Mouse (Mus musculus) brain, embryonic 18.5 days (tissue): ENCODE results near the gene Stx8.
A peak's percentile ranks its signal among the peaks of the same experiment; 100 is the strongest.

Experiments used
- DNase-seq: peaks from one replicate; pipeline ENCODE4 v3.0.0-alpha.2; 2012; ENCODE audit warnings: low read depth, low spot score

Stx8 gene

GRCm38 (mm10) chr11:67965905-67966878, at the start of gene Stx8:
Stx8 (plus strand) TSS chr11:67966193.
- peak; percentile 51 for DNase-seq

GRCm38 (mm10) chr11:67917126-67917525, 48.9 kb upstream of the Stx8 start:
- DNase-seq = no peak

GRCm38 (mm10) chr11:67919593-67919992, 46.4 kb upstream of the Stx8 start:
- no peak for DNase-seq

GRCm38 (mm10) chr11:67920226-67920960, 45.6 kb upstream of the Stx8 start:
- no peak for DNase-seq

GRCm38 (mm10) chr11:67921091-67921826, 44.7 kb upstream of the Stx8 start:
- DNase-seq = no peak

GRCm38 (mm10) chr11:67921827-67922754, 43.9 kb upstream of the Stx8 start, which contains the start of gene Usp43:
Usp43 (minus strand) TSS chr11:67922153.
- DNase-seq = no peak

- DNase-seq = peak; percentile 43
These were observed 43.3 kb upstream of the Stx8 start for GRCm38 (mm10) chr11:67922755-67923125.

GRCm38 (mm10) chr11:67923720-67924119, 42.3 kb upstream of the Stx8 start:
- no peak for DNase-seq

- DNase-seq = no peak
These were observed 41.0 kb upstream of the Stx8 start for GRCm38 (mm10) chr11:67925000-67925399.

GRCm38 (mm10) chr11:67926348-67927055, 39.5 kb upstream of the Stx8 start:
- DNase-seq = no peak

GRCm38 (mm10) chr11:67932156-67932555, 33.8 kb upstream of the Stx8 start:
- DNase-seq = no peak

- no peak for DNase-seq
These were observed 17.8 kb upstream of the Stx8 start for GRCm38 (mm10) chr11:67948229-67948628.

GRCm38 (mm10) chr11:67949475-67949874, 16.5 kb upstream of the Stx8 start:
- DNase-seq = no peak

GRCm38 (mm10) chr11:67953604-67954003, 12.4 kb upstream of the Stx8 start:
- DNase-seq = no peak

GRCm38 (mm10) chr11:67954413-67954812, 11.6 kb upstream of the Stx8 start:
- DNase-seq = no peak

GRCm38 (mm10) chr11:67964110-67964509, 1.9 kb upstream of the Stx8 start:
- DNase-seq = no peak

- peak; percentile 67 for DNase-seq
These were observed 630 bp upstream of the Stx8 start, which contains the start of gene Cfap52 for GRCm38 (mm10) chr11:67965242-67965883. Cfap52 (minus strand) TSS chr11:67965651.

GRCm38 (mm10) chr11:67967831-67968230, 1.8 kb downstream of the Stx8 start:
- no peak for DNase-seq

GRCm38 (mm10) chr11:67972606-67973005, 6.6 kb downstream of the Stx8 start:
- DNase-seq = no peak
